Mouse (Mus musculus) c-Kit-positive CD71-positive TER-119-negative erythroid progenitor cells, embryonic 14.5 days (primary cell): ENCODE results near the gene Gm20388.
A peak's percentile ranks its signal among the peaks of the same experiment; 100 is the strongest.

ENCODE experiments used
- DNase-seq: peaks from one replicate; pipeline ENCODE4 v3.0.0-alpha.2; 2013; ENCODE audit warnings: low read depth

The Gm20388 gene

GRCm38 (mm10) chr8:124231485-124232279, 4321.0 kb downstream of the Gm20388 start:
- peak; percentile 33 for DNase-seq

- no peak for DNase-seq
Measured at GRCm38 (mm10) chr8:124232280-124232600, 4321.6 kb downstream of the Gm20388 start.

GRCm38 (mm10) chr8:124234496-124234895, 4323.9 kb downstream of the Gm20388 start:
- DNase-seq, result no peak

GRCm38 (mm10) chr8:124235536-124235935, 4324.9 kb downstream of the Gm20388 start:
- DNase-seq, result no peak

- no peak for DNase-seq
Measured at GRCm38 (mm10) chr8:124239350-124239749, 4328.7 kb downstream of the Gm20388 start.

GRCm38 (mm10) chr8:124240932-124241331, 4330.3 kb downstream of the Gm20388 start:
- DNase-seq, result no peak

- no peak for DNase-seq
Measured at GRCm38 (mm10) chr8:124242208-124242607, 4331.6 kb downstream of the Gm20388 start.

- no peak for DNase-seq
Measured at GRCm38 (mm10) chr8:124242913-124243312, 4332.3 kb downstream of the Gm20388 start.

GRCm38 (mm10) chr8:124247581-124247980, 4336.9 kb downstream of the Gm20388 start:
- no peak for DNase-seq

GRCm38 (mm10) chr8:124248688-124249087, 4338.0 kb downstream of the Gm20388 start:
- DNase-seq, result no peak

GRCm38 (mm10) chr8:124250255-124250654, 4339.6 kb downstream of the Gm20388 start:
- DNase-seq, result peak; percentile 51

- no peak for DNase-seq
Measured at GRCm38 (mm10) chr8:124250785-124251184, 4340.1 kb downstream of the Gm20388 start.

GRCm38 (mm10) chr8:124252533-124252950, 4341.9 kb downstream of the Gm20388 start:
- no peak for DNase-seq

- no peak for DNase-seq
Measured at GRCm38 (mm10) chr8:124253939-124254338, 4343.3 kb downstream of the Gm20388 start.

- DNase-seq, result no peak
Measured at GRCm38 (mm10) chr8:124256841-124257240, 4346.2 kb downstream of the Gm20388 start.

GRCm38 (mm10) chr8:124257363-124257762, 4346.7 kb downstream of the Gm20388 start:
- DNase-seq, result no peak

GRCm38 (mm10) chr8:124259146-124259545, 4348.5 kb downstream of the Gm20388 start:
- no peak for DNase-seq

- DNase-seq, result no peak
Measured at GRCm38 (mm10) chr8:124259925-124260324, 4349.3 kb downstream of the Gm20388 start.

- no peak for DNase-seq
Measured at GRCm38 (mm10) chr8:124260371-124260770, 4349.7 kb downstream of the Gm20388 start.

- no peak for DNase-seq
Measured at GRCm38 (mm10) chr8:124263058-124263457, 4352.4 kb downstream of the Gm20388 start.

- DNase-seq, result no peak
Measured at GRCm38 (mm10) chr8:124264032-124264431, 4353.4 kb downstream of the Gm20388 start.

GRCm38 (mm10) chr8:124264671-124265070, 4354.0 kb downstream of the Gm20388 start:
- no peak for DNase-seq

GRCm38 (mm10) chr8:124265130-124265529, 4354.5 kb downstream of the Gm20388 start:
- DNase-seq, result no peak

- DNase-seq, result peak; percentile 56
Measured at GRCm38 (mm10) chr8:124265798-124266197, 4355.2 kb downstream of the Gm20388 start.
